Mouse (Mus musculus): ENCODE results near the gene Josd1.
A peak's percentile ranks its signal among the peaks of the same experiment; 100 is the strongest.

The Josd1 gene

DNA sequence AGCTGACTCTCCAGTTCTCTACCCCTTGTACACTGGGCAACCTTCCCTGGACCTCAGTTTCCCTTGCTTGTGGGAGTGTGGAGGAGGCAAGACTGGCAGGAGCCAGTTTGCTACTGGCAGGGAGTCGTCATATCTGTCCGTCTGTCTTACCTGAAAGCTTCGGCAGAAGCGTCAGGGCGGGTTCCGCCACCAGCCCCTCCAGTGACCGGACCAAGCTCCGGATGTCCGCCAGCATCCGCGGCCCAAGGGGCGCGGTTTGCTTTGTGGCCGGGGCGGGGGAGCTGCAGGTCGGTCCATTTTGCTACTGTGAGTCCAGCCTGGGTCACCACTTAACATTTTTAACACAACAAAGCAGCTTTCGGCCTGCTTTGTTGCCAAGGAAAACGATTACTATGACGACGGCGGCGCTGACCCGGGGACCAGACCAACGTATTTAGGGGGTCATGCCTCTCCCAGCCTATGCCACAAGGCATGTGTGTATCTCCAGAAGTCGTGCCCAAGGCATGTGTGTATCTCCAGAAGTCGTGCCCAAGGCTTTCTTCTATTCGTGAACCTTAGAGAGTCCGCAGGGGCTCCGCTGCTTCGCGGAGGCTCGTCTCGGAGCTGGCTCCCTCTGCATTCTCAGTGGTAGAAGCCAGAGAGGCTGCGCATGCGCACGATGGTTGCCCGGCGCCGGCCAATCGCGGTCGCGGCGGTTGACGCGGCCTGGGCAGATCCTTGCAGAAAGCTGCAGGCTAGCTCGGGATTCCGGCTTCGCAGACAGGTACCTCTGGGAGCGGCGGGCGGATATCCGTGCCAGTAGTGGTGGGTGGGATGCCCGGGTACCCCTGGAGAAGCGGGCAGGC, 29.0 kb downstream of the Josd1 start, which contains the start of the genes Fam227a and Cby1:
Gene Fam227a (minus strand): TSS at position 426 of the 845 bp plus-strand sequence.
Gene Cby1 (plus strand): TSS at position 669 of the 845 bp plus-strand sequence.
- DNase-seq (ENCODE audit: low read depth, low spot score): peak; percentile 93

- DNase-seq (ENCODE audit: low read depth, low spot score): peak; percentile 91
These were observed 29.7 kb downstream of the Josd1 start for GRCm38 (mm10) chr15:79657837-79658530.

GRCm38 (mm10) chr15:79656451-79656850, 31.3 kb downstream of the Josd1 start:
- no peak for DNase-seq (ENCODE audit: low read depth, low spot score)

- DNase-seq (ENCODE audit: low read depth, low spot score): peak; percentile 64
These were observed 36.2 kb downstream of the Josd1 start for GRCm38 (mm10) chr15:79651481-79651880.

- DNase-seq (ENCODE audit: low read depth, low spot score): peak; percentile 76
These were observed 37.1 kb downstream of the Josd1 start for GRCm38 (mm10) chr15:79650569-79650968.

DNA sequence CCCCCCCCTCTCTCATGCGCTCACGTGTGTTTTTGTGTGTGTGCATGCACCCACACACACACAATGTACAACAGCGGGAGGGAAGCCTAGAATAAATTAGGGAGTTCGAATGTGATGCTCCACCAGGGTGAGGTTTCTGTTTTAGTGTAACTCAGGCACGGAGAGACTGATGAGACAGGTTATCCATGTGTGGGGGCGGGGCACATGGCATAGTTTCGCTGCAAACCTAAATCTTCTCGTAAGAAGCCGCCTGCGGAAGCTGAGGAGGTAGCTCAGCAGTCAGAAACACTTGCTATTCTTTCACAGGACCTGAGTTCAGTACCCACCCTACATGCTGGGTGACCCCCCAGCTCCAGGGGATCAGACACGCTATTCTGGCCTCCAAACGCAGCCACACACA, 39.6 kb downstream of the Josd1 start:
- no peak for DNase-seq (ENCODE audit: low read depth, low spot score)

GRCm38 (mm10) chr15:79645483-79645882, 42.2 kb downstream of the Josd1 start:
- DNase-seq (ENCODE audit: low read depth, low spot score): no peak

GRCm38 (mm10) chr15:79641135-79641817, 46.4 kb downstream of the Josd1 start:
- DNase-seq (ENCODE audit: low read depth, low spot score): no peak

DNA sequence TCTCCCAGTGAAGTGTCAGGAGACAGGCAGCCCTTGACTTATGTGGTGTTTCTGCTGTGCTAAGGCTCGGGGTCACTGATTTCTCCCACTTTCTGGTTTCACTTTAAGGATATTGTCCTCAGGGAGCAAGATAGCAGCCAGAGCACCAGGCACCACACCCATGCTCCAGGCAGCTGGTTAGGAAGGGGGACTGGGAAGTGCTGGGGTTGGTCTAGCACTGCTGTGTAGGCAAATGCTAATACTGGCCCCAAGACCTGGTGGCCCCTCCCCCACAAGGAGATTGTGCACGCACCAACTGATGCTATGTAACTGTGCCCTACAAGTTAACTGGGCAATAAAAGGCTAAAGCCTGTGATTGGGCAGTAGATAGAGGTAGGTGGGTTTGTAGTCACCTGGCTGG, 57.2 kb downstream of the Josd1 start:
- no peak for DNase-seq (ENCODE audit: low read depth, low spot score)
